Comparison of ENCODE assay signal across 21 mouse cellular contexts in genomic region chr3:130356575-130357173, GRCm38 (mm10).
A peak's percentile ranks its signal among the peaks of the same experiment; 100 is the strongest.
DNase-seq lines count a peak whose midpoint lies in the region; ATAC-seq and TF ChIP-seq lines count a peak whose summit lies in the region.
"Had no signal": no experiment of that assay in that cellular context is flagged by ENCODE, and none has a peak within 500 bp of the region (broad histone marks: within the 10 kb centered on the region; RNA-seq: fewer than 3 reads in every experiment).

No protein-coding gene starts in this region.

- no peak for TF ChIP-seq CTCF in lung, adult 2 months (IDR thresholded peaks at IDR 0.05; ENCODE audit: insufficient read depth, low read length)

- no peaks in the 10 kb centered on the region for H3K27me3 ChIP-seq in lung, embryonic 15.5 days
- H3K27me3 ChIP-seq: liver, embryonic 15.5 days; midbrain, embryonic 12.5 days had no signal

- no peaks in the 10 kb centered on the region for H3K9me3 ChIP-seq in lung, embryonic 15.5 days
- H3K9me3 ChIP-seq: limb, embryonic 10.5 days; liver, embryonic 15.5 days; midbrain, embryonic 12.5 days had no signal

- no peaks in the 10 kb centered on the region for H3K36me3 ChIP-seq in lung, embryonic 15.5 days
- H3K36me3 ChIP-seq: limb, embryonic 10.5 days; liver, embryonic 15.5 days; midbrain, embryonic 12.5 days had no signal

- H3K4me3 ChIP-seq in lung, embryonic 15.5 days: no peak overlapping the region
- H3K4me3 ChIP-seq in lung, adult 2 months (replicated peaks; ENCODE audit: extremely low read depth, low read depth, low read length): no peak overlapping the region
- H3K4me3 ChIP-seq: gastrocnemius, adult 2 months; limb, embryonic 10.5 days; liver, embryonic 15.5 days; midbrain, embryonic 12.5 days had no signal

- 0 out of 2 replicates have a peak overlapping the region, but pooled peaks have one; percentile 3 for H3K27ac ChIP-seq in lung, embryonic 15.5 days
- H3K27ac ChIP-seq: gastrocnemius, adult 2 months; limb, embryonic 10.5 days; liver, embryonic 15.5 days; midbrain, embryonic 12.5 days had no signal

- no peak overlapping the region for H3K9ac ChIP-seq in lung, embryonic 15.5 days
- H3K9ac ChIP-seq: liver, embryonic 15.5 days; midbrain, embryonic 12.5 days had no signal

- 89% methylated on average over 15 of the region's 15 CpGs for WGBS in lung, embryonic 15.5 days
- WGBS in lung, adult 2 months: 85% methylated on average over 15 of the region's 15 CpGs

- peaks cover 28% of the 10 kb centered on the region for H3K4me1 ChIP-seq in lung, embryonic 15.5 days
- no peaks in the 10 kb centered on the region for H3K4me1 ChIP-seq in lung, adult 2 months (ENCODE audit: control insufficient read depth, insufficient read depth, low read length)
- H3K4me1 ChIP-seq: liver, embryonic 15.5 days had no signal

- DNase-seq in frontal cortex, postnatal 25 days (ENCODE audit: low spot score in 2 of 2): no peak
- DNase-seq in lung, adult 2 months: no peak
- DNase-seq in brain, embryonic 18.5 days (ENCODE audit: low read depth, low spot score): peak; percentile 12
- peak; percentile 31 for DNase-seq in layer of hippocampus, adult 9-11 months
- no peak for DNase-seq in adrenal gland, adult 2 months
- DNase-seq: adrenal gland, postnatal 10 days; cerebellum, adult 11-12 months; cerebellum, postnatal 14 days; gastrocnemius, adult 2 months; kidney, postnatal 36 days; liver; lung, postnatal 10 days; thymus, postnatal 25 days had no signal

- TF ChIP-seq POLR2A in lung, adult 2 months (IDR thresholded peaks at IDR 0.05; ENCODE audit: borderline replicate concordance, extremely low read depth, low read depth, low read length): no peak

- ATAC-seq in frontal cortex, adult (ENCODE audit: low TSS enrichment): peak; percentile 95
- no peak for ATAC-seq in lung, embryonic 15.5 days (ENCODE audit: borderline replicate concordance, extremely low read depth, low FRiP score, low TSS enrichment)
- no peak for ATAC-seq in monocyte, adult 5-6 weeks (replicated peaks; ENCODE audit: insufficient number of reproducible peaks, low FRiP score, low TSS enrichment, poor library complexity, severe bottlenecking)
- ATAC-seq: intestine, postnatal 0 days had no signal

- no peak overlapping the region for H3K4me2 ChIP-seq in lung, embryonic 15.5 days
- H3K4me2 ChIP-seq: heart, embryonic 11.5 days; liver, embryonic 15.5 days; midbrain, embryonic 12.5 days had no signal

Comparison
In these comparisons a context has a peak if more than half of its experiments do, and no peak if none do; other contexts are left out.
1. DNase-seq: peak in brain, embryonic 18.5 days (single experiment) and layer of hippocampus, adult 9-11 months (single experiment); none in frontal cortex, postnatal 25 days (0 of 2), lung, adult 2 months (single experiment) and adrenal gland, adult 2 months (single experiment).